Mouse (Mus musculus) brain, embryonic 14.5 days (tissue): ENCODE data around the gene Smim26. TPM values are rescaled to one million over a fixed set of nuclear protein-coding genes. Genes with fewer than 3 reads are reported as not detected.

ENCODE experiments used
- DNase-seq: peaks from one replicate; pipeline ENCODE4 v3.0.0-alpha.2; 2011; ENCODE audit warnings: low read depth
- CTCF ChIP-seq: fragments of 200-500 bp; IDR thresholded peaks from 2 replicates; pipeline ENCODE4 v1.5.1; 2012; ENCODE audit warnings: inconsistent platforms, mild to moderate bottlenecking, moderate library complexity, borderline replicate concordance; ENCODE audit not compliant: insufficient read depth, insufficient read length; ENCODE audit errors: extremely low read depth
- POLR2A ChIP-seq: fragments of 200-500 bp; IDR thresholded peaks from 2 replicates; pipeline ENCODE4 v1.6.1; 2012; ENCODE audit warnings: mild to moderate bottlenecking, inconsistent platforms, borderline replicate concordance; ENCODE audit not compliant: poor library complexity, insufficient read depth, insufficient read length, severe bottlenecking; ENCODE audit errors: extremely low read depth
- polyA plus RNA-seq: library from polyadenylated mRNA; depleted of rRNA; stranded (reverse); fragments of >200 nt; gene quantifications from 2 replicates; pipeline ENCODE4 v1.2.3, GENCODE M21; 2012; rRNA removed

The Smim26 gene
- polyA plus RNA-seq, 1 experiment = 35.9 TPM

DNA sequence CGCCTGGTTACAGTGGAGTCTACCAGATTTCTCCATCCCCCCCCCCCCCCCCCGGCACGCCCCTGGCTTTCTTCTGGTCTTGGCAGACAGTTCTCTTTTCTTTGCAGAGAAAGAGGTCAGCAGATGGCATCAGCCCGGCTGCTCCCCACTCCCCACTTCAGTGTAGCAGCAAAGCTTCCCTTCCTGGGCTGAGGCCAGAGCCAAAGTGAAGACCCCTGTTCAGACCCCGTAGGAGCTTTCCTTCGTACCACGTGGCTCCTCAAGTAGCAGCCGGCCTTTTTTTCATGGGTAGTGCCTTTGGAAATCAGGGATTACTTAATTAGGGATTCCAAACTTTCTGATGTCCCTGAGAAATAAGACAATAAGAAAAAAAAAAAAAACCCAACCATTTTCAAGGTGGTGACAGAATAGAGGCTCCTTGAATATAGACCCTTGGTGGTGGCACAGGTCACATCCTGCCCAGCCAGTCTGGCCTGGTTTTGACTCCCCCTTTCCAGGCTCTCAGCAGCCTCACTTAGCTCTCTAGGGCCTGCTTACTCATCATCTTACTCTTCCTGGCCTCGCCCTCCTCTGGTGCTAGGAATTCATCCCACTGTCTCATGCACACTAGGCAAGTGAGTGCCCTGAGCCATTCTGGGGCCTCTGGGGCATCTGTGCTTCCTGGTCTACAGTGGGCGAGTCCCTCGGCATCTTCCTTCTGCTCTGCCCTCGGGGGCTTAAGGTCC lies 44.0 kb downstream of the Smim26 start:
- TF ChIP-seq POLR2A (no peak), CTCF (no peak)
- DNase-seq = no peak

GRCm38 (mm10) chr2:144638719-144639118 lies 44.9 kb downstream of the Smim26 start:
- TF ChIP-seq POLR2A (no peak), CTCF (peak; percentile 62; the same call in 1 of the 2 replicates)
- DNase-seq = peak; percentile 65

- DNase-seq = no peak
- TF ChIP-seq POLR2A (no peak), CTCF (no peak)
Measured at GRCm38 (mm10) chr2:144640101-144640500, 46.2 kb downstream of the Smim26 start.

- DNase-seq = no peak
- TF ChIP-seq CTCF (no peak), POLR2A (no peak)
Measured at GRCm38 (mm10) chr2:144641991-144642390, 48.1 kb downstream of the Smim26 start.

Other genes starting within 250 kb of the Smim26 start
- 29.5 and 31.6 TPM in 2 replicates for gene Kat14, start 225.1 kb upstream of the Smim26 start, polyA plus RNA-seq
- not detected in 2 replicates for gene Pet117, start 225.1 kb upstream of the Smim26 start, polyA plus RNA-seq
- gene Dzank1, start 66.6 kb upstream of the Smim26 start, polyA plus RNA-seq = 8.9 and 15.4 TPM in 2 replicates
- gene Polr3f, start 66.3 kb upstream of the Smim26 start, polyA plus RNA-seq = 21.8 and 23.9 TPM in 2 replicates
- 32.2 and 32.9 TPM in 2 replicates for gene Rbbp9, start 43.2 kb upstream of the Smim26 start, polyA plus RNA-seq
- gene Sec23b, start 37.8 kb upstream of the Smim26 start, polyA plus RNA-seq = 63.3 and 64.5 TPM in 2 replicates
- gene Dtd1, start 5.8 kb downstream of the Smim26 start, polyA plus RNA-seq = 39.0 and 49.0 TPM in 2 replicates
- not detected in 2 replicates for gene Scp2d1, start 229.6 kb downstream of the Smim26 start, polyA plus RNA-seq